Mouse (Mus musculus) kidney, postnatal 10 days (tissue): ENCODE results near the gene Wnk3.
"Not testable (repeated sequence)": the region's sequence is repeated elsewhere in the genome, so short reads cannot be mapped to it uniquely, and the experiment has no call there.

Source experiments
- DNase-seq: peaks from one replicate; pipeline ENCODE4 v3.0.0; 2021; ENCODE audit warnings: mixed read lengths

The Wnk3 gene

DNA sequence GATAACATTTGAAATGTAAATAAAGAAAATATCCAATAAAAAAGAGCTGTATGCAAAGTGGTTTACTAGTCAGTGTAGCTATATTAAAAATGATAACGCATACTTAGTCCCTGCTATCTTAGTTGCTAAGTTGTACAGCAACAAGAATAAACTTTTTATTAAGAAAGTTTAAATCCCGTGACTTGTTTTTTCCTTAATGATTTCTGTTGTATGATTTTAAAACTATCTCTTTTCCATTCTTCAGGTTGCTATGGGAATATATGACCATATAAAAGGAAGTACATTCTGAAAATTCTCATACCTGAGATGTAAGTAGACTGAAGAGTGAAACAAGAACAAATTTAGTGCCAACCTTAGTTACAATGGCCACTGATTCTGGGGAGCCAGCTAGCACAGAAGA, at the start of gene Wnk3:
Wnk3 (plus strand) TSS at position 301 of the 400 bp plus-strand sequence.
- DNase-seq: no peak

DNA sequence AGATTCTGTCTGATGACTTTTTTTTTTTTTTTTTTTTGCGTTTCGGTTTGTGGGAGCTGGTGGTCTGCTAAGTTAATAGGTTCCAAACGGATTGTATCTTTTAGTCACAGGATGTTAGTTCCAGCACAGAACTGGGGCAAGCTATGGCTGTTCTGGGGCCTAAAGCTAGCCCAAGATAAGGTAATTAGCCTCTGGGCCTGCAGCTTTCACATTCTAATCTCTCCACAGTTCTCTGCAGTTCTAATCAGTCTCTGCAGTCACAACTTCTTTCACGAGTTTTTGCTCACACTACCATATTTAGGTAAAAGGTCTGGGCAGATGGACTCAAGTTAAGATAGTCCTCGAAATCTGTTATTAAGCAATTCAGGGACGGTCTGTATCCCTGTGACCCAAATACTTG, 39.5 kb upstream of the Wnk3 start:
- no peak for DNase-seq

DNA sequence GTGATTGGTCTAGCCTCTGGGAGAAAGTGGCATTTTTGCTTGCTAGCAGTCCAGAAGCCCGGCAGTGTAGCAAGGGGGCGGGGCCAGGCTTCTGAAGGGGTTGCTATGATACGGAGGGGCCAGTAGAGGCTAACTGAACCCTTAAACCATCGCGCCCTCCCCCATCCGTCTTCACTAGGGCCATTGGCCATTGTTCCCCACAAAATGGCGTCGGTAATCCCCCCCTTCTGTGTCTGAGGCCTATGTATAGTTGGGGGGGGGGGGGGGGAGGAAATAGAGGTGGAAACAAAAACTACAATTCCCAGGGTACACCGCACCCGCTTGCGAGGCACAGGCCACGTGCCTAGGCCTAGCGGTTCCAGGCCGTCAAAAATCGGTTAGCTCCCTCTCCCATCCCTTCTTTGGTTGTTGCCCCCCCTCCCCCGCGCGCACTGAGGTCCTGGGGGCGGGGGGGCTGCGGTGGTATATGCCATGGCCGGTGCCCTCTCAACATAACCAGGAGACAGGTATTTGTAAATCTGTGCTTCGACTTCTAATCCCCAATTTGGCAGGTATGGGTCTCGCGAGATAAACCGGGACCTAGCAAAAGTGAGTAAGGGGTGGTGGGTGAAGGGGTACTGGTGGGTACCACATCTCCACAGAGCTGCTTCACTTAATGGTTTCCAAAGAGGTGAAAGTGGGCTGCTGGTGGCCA, 29.3 kb upstream of the Wnk3 start:
- DNase-seq: peak; percentile 70

DNA sequence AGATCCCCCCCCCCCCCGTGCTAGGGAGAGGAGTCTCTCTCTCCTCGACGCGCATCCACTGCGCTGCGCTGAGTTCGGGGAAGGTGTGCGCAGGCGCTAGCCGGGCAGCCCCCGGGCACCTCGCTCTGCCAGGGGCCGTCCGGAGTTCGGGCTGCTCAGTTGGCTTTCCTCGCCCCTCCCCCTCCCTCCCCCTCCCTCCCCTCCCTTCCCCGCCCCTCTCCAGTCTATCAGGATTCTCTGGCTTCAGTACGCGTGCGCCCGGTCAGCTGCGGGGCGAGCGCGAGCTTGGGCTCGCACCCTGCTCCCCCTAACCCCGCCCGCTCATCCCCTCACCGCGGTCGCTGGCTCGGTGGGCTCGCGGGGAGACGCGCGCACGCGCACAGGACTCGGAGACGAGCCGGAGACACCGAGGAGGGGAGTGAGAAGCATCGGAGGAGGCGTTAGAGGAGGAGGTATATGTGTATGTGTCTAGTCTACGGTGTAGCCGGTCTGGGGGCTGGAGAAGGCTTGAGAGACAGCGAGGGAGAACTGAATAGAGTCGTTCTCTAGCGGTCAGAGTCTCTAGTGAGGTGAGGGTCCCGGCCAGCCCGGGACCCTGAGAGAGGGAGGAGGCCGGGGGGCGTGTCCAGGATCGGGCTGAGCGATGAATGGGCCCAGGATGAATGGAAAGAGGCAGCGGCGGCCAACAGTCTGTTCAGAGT, 28.5 kb upstream of the Wnk3 start:
- peak; percentile 80 for DNase-seq

DNA sequence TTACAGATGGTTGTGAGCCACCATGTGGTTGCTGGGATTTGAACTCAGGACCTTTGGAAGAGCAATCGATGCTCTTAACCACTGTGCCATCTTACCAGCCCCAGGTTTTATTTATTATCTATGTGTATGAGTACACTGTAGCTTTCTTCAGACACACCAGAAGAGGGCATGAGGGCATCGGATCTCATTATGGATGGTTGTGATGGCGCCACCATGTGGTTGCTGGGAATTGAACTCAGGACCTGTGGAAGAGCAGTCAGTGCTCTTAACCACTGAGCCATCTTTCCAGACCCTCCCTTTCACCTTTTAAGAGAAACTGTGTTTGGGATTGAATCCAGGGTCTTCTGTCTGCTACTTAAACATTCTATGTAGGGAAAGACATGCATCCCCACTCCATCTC, 24.7 kb upstream of the Wnk3 start:
- DNase-seq: not testable (repeated sequence)

DNA sequence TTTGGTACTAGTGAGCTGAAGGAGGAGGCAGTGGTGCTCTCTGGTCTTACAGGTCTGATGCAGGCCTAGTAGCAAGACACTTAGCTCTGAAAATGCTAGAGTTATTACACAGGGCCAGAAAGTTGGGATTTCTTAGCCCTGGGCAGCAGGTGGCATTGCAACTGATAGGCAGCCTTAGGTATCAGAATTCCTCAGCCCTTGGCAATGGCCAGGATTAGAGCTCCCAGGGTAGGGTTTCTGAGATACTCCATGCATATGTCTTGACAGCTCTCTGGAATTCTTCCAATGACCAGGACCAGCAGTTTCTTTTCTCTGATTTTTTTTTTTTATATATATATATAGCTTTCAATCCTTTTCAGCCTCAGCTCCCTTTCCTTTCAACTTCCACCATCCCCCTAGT, 100.5 kb downstream of the Wnk3 start:
- no peak for DNase-seq

DNA sequence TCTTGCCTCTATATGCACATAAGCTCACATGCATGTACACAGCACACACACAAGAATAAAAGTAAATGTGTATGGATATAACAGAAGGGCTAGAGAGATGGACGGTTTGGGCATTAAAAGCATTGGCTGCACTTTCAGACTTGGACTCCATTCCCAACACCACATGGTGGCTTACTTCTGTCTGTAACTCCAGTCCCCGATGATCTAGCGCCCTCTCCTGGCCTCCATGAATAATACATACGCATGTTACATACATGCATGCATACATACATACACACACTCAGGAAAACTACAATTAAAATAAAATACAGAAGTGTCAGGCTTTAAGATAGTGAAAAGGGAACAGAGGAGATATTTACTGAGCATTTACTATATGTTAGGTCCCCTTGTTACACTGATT, 115.9 kb downstream of the Wnk3 start:
- DNase-seq: peak; percentile 3

DNA sequence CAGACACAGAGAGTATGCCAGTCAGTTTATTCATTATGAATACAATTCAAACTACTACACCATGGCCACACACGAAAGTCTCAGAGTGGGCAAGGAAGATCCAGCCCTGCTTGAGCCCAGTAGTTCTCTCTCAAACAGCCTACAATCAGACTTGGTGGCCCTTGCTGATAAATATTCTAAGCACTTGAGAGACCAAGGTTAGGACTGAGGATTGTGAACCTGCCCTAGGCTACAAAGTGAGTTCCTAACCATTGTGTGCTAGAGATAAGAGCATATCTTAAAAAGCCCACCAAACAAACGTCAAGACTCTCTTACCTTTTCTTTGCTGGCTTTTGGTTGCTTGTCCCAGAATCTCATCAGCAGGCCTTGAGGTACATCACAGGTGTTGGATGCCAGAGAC, 135.7 kb downstream of the Wnk3 start:
- DNase-seq: no peak

DNA sequence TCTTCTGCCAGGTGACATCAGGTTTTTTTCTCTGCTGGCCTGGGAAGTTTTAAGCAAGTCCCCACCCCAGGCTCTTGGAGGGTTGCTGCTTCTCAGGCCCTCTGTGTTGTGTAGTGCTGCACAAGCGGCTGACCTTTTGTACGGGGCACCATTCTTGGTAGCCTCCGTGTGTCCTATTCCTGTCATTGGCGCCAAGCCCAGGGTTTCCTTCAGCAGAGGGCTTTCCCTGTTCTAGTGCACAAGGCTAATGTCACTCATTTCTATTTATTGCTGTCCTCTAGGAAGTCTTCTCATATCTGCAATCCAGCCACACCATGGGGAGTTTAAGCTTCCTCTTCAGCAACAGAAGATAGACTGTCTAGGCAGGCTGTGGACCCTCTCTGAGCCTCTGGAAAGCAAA, 139.9 kb downstream of the Wnk3 start:
- peak; percentile 32 for DNase-seq

DNA sequence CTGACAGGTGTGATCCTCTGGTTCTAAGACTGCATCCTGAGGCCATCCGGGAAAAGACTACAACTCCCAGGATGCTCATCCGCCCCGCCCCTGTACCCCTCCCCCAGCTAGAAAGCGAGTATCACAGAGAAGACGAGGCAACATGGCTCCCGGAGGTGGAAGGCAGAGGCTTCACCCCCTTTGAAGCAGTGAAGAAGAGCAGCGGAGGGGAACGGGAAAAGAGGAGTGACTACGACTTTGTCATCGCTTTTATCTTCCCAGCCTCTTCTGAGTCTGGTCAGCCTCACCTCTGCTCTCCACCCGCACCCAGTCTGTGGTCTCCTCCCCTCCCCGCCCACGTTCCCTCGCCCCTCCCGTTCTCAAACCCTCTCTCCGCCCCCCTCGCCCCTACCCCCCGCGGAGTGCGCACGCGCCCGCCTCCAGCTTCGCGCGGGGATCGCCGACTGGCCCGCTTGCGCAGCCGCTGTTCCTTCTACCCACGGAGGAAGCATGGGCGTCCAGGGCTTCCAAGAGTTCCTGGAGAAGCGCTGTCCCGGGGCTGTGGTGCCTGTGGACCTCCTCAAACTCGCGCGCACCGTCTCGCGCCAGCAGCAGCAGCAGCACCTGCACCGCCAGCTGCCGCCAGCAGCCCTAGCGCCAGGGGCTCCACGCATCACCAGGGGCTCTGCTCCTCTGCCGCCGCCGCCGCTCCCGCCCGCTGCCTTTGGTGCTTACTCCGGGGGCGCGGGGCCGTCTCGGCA, 146.1 kb downstream of the Wnk3 start, which contains the start of gene Fam120c:
Fam120c (plus strand) TSS at position 415 of the 740 bp plus-strand sequence.
- peak; percentile 92 for DNase-seq

DNA sequence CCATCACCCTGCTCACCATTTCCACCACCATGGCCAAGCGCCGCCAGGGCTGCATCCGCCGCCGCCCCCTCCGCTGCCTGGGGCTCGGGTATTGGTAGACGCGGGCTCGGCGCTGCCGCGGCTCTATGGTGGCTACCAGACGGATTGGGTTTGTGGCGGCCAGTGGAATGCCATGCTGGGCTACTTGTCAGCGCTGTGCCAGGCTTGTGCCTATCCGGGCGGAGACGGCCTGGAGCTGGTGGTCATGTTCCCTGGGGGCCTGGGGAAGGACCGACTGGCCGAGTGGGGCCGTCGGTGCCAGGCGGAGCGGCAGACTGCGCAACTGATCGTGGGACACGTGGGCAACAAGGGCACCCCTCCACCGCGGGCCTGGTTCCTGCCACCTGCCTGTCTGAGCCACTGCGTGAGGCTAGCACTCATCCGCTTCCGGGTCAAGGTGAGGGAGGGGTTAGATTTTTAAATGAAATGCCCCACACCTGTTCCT, 146.7 kb downstream of the Wnk3 start:
- DNase-seq: peak; percentile 53

DNA sequence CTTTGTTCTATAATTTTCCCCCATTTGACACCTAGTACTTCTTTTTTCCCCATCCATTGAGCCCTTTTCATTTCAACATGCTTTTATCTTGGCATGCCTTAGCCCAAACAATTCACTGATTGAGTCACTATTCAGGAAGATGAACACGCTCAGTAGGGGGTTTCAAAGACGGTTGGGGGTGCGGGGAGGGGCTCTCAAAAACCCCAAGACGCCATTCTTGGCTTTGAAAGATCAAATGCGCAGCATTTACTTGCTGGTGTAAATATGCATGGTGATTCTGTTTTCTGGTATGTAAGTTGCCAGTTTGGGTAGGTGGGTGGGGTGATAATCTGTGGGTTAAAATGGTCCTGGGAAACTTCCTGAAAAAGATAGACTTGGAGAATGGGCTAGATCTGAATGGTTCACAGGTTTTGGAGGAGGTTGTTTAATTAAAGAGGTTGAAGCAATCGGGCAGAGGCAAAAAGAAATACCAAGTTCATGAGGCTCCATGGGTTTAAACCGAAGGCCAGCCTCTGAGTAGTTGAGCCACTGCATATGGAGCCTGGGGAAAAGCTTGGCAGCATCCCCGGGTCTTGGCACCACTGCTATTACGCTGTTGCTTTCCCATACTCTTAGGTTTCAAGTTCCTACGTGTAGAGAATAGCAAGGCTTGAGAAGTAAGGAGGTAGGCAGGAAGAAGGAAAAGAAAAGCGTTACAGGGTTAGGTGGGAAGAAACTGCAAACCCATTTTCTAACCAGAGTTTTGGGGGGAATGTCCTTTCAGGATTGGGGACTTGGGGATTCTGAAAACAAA, 147.7 kb downstream of the Wnk3 start:
- peak; percentile 6 for DNase-seq

DNA sequence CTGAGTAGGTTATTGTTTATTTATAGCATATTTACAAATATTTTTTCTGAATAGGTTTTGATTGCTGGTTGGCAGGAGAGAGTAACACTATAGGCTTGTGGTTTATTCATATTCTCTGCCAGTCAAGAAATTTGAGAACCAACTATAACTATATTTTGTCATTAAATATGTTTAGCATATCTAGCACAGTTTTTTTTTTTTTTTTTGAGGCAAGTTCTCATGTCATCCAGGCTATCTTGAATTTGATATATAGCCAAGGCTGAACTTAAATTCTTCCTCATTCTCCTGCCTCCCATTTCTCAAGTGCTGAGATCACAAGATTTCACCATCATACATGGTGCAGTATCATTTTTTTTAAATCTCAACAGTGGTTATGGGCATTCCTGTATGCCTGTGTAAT, 149.4 kb downstream of the Wnk3 start:
- DNase-seq: no peak

DNA sequence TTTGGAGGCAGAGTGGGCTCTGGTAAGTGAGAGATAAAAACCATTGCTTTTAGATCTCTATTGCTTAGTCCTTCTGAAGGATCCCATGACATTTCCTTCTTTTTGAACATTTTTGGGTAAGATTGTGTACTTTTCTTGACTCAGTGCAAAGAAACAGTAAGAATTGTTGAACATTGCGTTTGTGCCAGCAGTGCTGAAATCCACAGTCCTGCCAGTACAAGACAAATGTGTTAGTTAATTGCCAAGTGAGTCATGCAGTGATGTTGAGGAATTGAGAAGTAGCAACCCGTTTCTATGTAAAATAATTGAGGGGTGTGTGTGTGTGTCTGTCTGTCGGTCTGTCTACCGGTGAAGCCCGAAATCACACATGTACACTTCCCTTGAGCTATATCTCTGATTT, 151.4 kb downstream of the Wnk3 start:
- no peak for DNase-seq
